Comparison of ENCODE assay signal across 31 mouse cellular contexts in genomic region chr8:10831277-10831676, GRCm38 (mm10).
A peak's percentile ranks its signal among the peaks of the same experiment; 100 is the strongest.
DNase-seq lines count a peak whose midpoint lies in the region; ATAC-seq and TF ChIP-seq lines count a peak whose summit lies in the region.
"Had no signal": no experiment of that assay in that cellular context is flagged by ENCODE, and none has a peak within 500 bp of the region (broad histone marks: within the 10 kb centered on the region; RNA-seq: fewer than 3 reads in every experiment).

No protein-coding gene starts in this region.

- TF ChIP-seq CTCF in thymus, adult 2 months (IDR thresholded peaks at IDR 0.05; ENCODE audit: borderline replicate concordance, control insufficient read depth, extremely low read depth, insufficient read depth, low read length, poor library complexity), result no peak
- TF ChIP-seq CTCF in gastrocnemius, adult 2 months (IDR thresholded peaks at IDR 0.05), result no peak
- no peak for TF ChIP-seq CTCF in forebrain, postnatal 0 days (IDR thresholded peaks at IDR 0.05; ENCODE audit: low read depth)

- intact Hi-C loops in gastrocnemius, adult 2 months (cut with DNase I), result no loop called here
- intact Hi-C loops in gastrocnemius, postnatal 14 days (cut with DNase I; ENCODE audit: low total_unique reads), result loop anchor here (10.0 kb wide), 1 partner anchor 174 kb away; the partner anchor contains the start of gene Irs2

- no peaks in the 10 kb centered on the region for H3K9me3 ChIP-seq in forebrain, postnatal 0 days (ENCODE audit: low read length)
- H3K9me3 ChIP-seq: embryonic facial prominence, embryonic 10.5 days; embryonic facial prominence, embryonic 15.5 days; hindbrain, embryonic 13.5 days; liver, embryonic 13.5 days; neural tube, embryonic 12.5 days; stomach, embryonic 15.5 days had no signal

- H3K4me3 ChIP-seq in thymus, adult 2 months (ENCODE audit: control insufficient read depth, insufficient read depth, low read length), result no peak overlapping the region
- no peak overlapping the region for H3K4me3 ChIP-seq in gastrocnemius, adult 2 months
- H3K4me3 ChIP-seq in forebrain, postnatal 0 days (ENCODE audit: low read depth, low read length), result no peak overlapping the region
- H3K4me3 ChIP-seq: embryonic facial prominence, embryonic 10.5 days; embryonic facial prominence, embryonic 15.5 days; hindbrain, embryonic 13.5 days; liver, embryonic 13.5 days; myocyte; neural tube, embryonic 12.5 days; stomach, embryonic 15.5 days had no signal

- peak overlapping the region; percentile 24; the same call in 1 of the 2 replicates for H3K27ac ChIP-seq in thymus, adult 2 months (ENCODE audit: control insufficient read depth, insufficient read depth, low read length)
- no peak overlapping the region for H3K27ac ChIP-seq in gastrocnemius, adult 2 months
- H3K27ac ChIP-seq in forebrain, postnatal 0 days (ENCODE audit: low read depth, low read length), result no peak overlapping the region
- H3K27ac ChIP-seq: embryonic facial prominence, embryonic 10.5 days; embryonic facial prominence, embryonic 15.5 days; hindbrain, embryonic 13.5 days; kidney, postnatal 0 days; liver, embryonic 13.5 days; neural tube, embryonic 12.5 days; stomach, embryonic 15.5 days had no signal

- H3K27me3 ChIP-seq in thymus, adult 2 months (ENCODE audit: control insufficient read depth, insufficient read depth, low read length), result no peaks in the 10 kb centered on the region
- H3K27me3 ChIP-seq in forebrain, postnatal 0 days (ENCODE audit: insufficient read depth, low read length), result no peaks in the 10 kb centered on the region
- H3K27me3 ChIP-seq: embryonic facial prominence, embryonic 15.5 days; liver, embryonic 13.5 days; neural tube, embryonic 12.5 days; stomach, embryonic 15.5 days had no signal

- no peaks in the 10 kb centered on the region for H3K36me3 ChIP-seq in thymus, adult 2 months (ENCODE audit: control insufficient read depth, insufficient read depth, low read length)
- H3K36me3 ChIP-seq in forebrain, postnatal 0 days (ENCODE audit: insufficient read depth), result no peaks in the 10 kb centered on the region
- H3K36me3 ChIP-seq: embryonic facial prominence, embryonic 10.5 days; embryonic facial prominence, embryonic 15.5 days; hindbrain, embryonic 13.5 days; liver, embryonic 13.5 days; neural tube, embryonic 12.5 days; stomach, embryonic 15.5 days had no signal

- no peak overlapping the region for H3K4me2 ChIP-seq in forebrain, postnatal 0 days (ENCODE audit: low read depth)
- H3K4me2 ChIP-seq: embryonic facial prominence, embryonic 15.5 days; heart, embryonic 11.5 days; hindbrain, embryonic 13.5 days; liver, embryonic 13.5 days; midbrain, embryonic 11.5 days; neural tube, embryonic 12.5 days; stomach, embryonic 15.5 days had no signal

- peak; percentile 60 for ATAC-seq in megakaryocyte, adult 5-6 weeks (ENCODE audit: poor library complexity, severe bottlenecking)
- ATAC-seq in forebrain, postnatal 0 days, result no peak
- ATAC-seq: forebrain, embryonic 14.5 days; intestine, embryonic 16.5 days; midbrain, embryonic 16.5 days had no signal

- no peak for TF ChIP-seq POLR2A in thymus, adult 2 months (IDR thresholded peaks at IDR 0.05; ENCODE audit: control insufficient read depth, extremely low read depth, insufficient read depth, low read length, poor library complexity)

- peaks cover 11% of the 10 kb centered on the region for H3K4me1 ChIP-seq in thymus, adult 2 months (replicated peaks; ENCODE audit: control insufficient read depth, insufficient read depth, low read length)
- H3K4me1 ChIP-seq in forebrain, postnatal 0 days (ENCODE audit: insufficient read depth), result no peaks in the 10 kb centered on the region
- H3K4me1 ChIP-seq: embryonic facial prominence, embryonic 15.5 days; hindbrain, embryonic 13.5 days; stomach, embryonic 15.5 days had no signal

- no peak for DNase-seq in thymus, adult 2 months
- no peak for DNase-seq in thymus, postnatal 4 days
- DNase-seq in spleen, adult 12 weeks (ENCODE audit: low spot score), result peak; percentile 15
- DNase-seq in gastrocnemius, adult 2 months, result no peak
- no peak for DNase-seq in gastrocnemius, postnatal 14 days
- DNase-seq in forebrain, postnatal 0 days, result no peak
- no peak for DNase-seq in right cerebral cortex, postnatal 10 days (ENCODE audit: low spot score in 2 of 2)
- DNase-seq: adrenal gland, postnatal 10 days; cerebellum, adult 11 months; cerebellum, adult 9-10 months; gastrocnemius, postnatal 10 days; heart, postnatal 4 days; kidney, adult 8-10 months; kidney, postnatal 4 days; left cerebral cortex, postnatal 4 days; liver, embryonic 13.5 days; lung, adult 2 months; lung, postnatal 10 days had no signal

- no peak overlapping the region for H3K9ac ChIP-seq in forebrain, postnatal 0 days
- H3K9ac ChIP-seq: embryonic facial prominence, embryonic 15.5 days; hindbrain, embryonic 13.5 days; liver, embryonic 13.5 days; neural tube, embryonic 12.5 days; stomach, embryonic 15.5 days had no signal

- WGBS in thymus, adult 2 months, result 50% methylated on average over 6 of the region's 6 CpGs
- 86% methylated on average over 6 of the region's 6 CpGs for WGBS in forebrain, postnatal 0 days
